Mouse (Mus musculus) hindbrain, embryonic 13.5 days (tissue): ENCODE measurements at regions not wholly inside any gene's neighbourhood (a gene's known extent, or its start where the extent isn't known, plus 50 kb on each side); places are given as distances from the start of the nearest gene placed in this dataset.

Experiments
- ATAC-seq: fragments of 200-750 bp; cut with Nextera tagmentation; 2 replicates; pipeline ENCODE4 v1.8.0; 2017; ENCODE audit warnings: moderate TSS enrichment; ENCODE audit not compliant: low FRiP score
- H3K27ac ChIP-seq: fragments of 300-500 bp; sonication (generic); 2 replicates; pipeline ENCODE4 v1.5.1; 2015; ENCODE audit warnings: inconsistent platforms, mild to moderate bottlenecking, moderate library complexity
- H3K27me3 ChIP-seq: fragments of 300-500 bp; sonication (generic); 2 replicates; pipeline ENCODE4 v1.6.1; 2015; ENCODE audit warnings: mild to moderate bottlenecking, inconsistent platforms
- H3K36me3 ChIP-seq: fragments of 300-500 bp; sonication (generic); 2 replicates; pipeline ENCODE4 v1.6.1; 2015; ENCODE audit warnings: mild to moderate bottlenecking, inconsistent platforms
- H3K4me1 ChIP-seq: fragments of 300-500 bp; sonication (generic); replicated peaks from 2 replicates; pipeline ENCODE4 v1.6.1; 2015; ENCODE audit warnings: inconsistent platforms
- H3K4me2 ChIP-seq: fragments of 300-500 bp; sonication (generic); 2 replicates; pipeline ENCODE4 v1.6.1; 2015; ENCODE audit warnings: inconsistent platforms, mild to moderate bottlenecking, moderate library complexity
- H3K4me3 ChIP-seq: fragments of 300-500 bp; sonication (generic); 2 replicates; pipeline ENCODE4 v1.5.1; 2015; ENCODE audit warnings: mild to moderate bottlenecking, inconsistent platforms
- H3K9ac ChIP-seq: fragments of 300-500 bp; sonication (generic); 2 replicates; pipeline ENCODE4 v1.6.1; 2015; ENCODE audit warnings: mild to moderate bottlenecking, inconsistent platforms
- H3K9me3 ChIP-seq: fragments of 300-500 bp; sonication (generic); 2 replicates; pipeline ENCODE4 v1.6.1; 2016; ENCODE audit warnings: inconsistent platforms
- WGBS: fragments of 180-500 bp; shearing (Covaris S2); methylation state at CpG from one replicate; pipeline ENCODE4 v1.1.7; 2015; 5-methylcytosine and 5-hydroxymethylcytosine counted together

DNA sequence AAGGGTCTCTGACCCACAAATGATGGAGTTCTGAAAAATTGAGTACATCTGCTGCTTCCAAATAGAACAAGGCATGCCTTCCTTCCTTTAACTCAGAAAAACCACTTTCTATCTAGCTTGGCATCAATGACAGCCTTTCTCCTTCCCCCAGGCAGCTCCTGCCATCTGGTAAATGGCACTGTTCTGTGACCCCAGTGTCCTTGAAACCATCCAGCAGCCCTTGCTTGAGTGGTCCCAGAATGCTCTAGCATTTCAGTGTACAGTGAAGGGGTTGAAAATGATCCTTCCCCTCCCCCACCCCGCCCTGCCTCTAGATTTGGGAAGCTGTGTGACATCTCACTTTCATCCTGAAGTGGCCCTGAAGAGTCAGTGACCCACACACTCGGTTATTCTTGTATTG lies 152.3 kb downstream of the Gm9817 start:
- ATAC-seq = no peak
- 84% methylated on average over 2 of the region's 2 CpGs for WGBS
- Histone ChIP-seq H3K4me1 (peaks cover 4% of the 10 kb centered on the region; the same call in 1 of the 2 replicates), H3K36me3 (no peaks in the 10 kb centered on the region), H3K27ac (no peak overlapping the region), H3K4me3 (no peak overlapping the region), H3K27me3 (no peaks in the 10 kb centered on the region), H3K9me3 (no peaks in the 10 kb centered on the region), H3K9ac (no peak overlapping the region), H3K4me2 (no peak overlapping the region)

DNA sequence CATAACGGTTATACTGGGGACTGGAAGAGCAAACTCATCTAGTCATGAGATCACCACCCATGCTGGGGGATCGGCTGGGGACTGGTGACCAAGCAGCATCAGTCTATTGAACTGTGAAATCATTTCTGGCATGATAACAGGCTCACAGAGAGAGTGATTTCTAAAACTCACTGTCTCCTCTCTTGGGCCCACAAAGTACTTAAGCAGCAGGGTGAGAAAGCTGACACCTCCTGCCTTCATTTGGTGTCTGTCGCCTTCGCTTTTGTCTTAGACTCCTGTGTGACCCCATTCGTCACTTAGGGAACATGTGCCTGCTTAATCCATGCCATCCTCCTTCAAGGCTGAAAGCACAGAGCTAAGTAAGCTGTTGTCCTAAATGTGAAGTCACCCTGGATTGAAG lies 154.3 kb upstream of the Mylip start:
- H3K4me2 ChIP-seq = no peak overlapping the region
- no peaks in the 10 kb centered on the region for H3K36me3 ChIP-seq
- no peak for ATAC-seq
- peaks cover 15% of the 10 kb centered on the region for H3K4me1 ChIP-seq
- H3K9me3 ChIP-seq = no peaks in the 10 kb centered on the region
- H3K27ac ChIP-seq = no peak overlapping the region
- H3K9ac ChIP-seq = no peak overlapping the region
- H3K4me3 ChIP-seq = no peak overlapping the region
- 47% methylated on average over 5 of the region's 5 CpGs for WGBS
- H3K27me3 ChIP-seq = no peaks in the 10 kb centered on the region

DNA sequence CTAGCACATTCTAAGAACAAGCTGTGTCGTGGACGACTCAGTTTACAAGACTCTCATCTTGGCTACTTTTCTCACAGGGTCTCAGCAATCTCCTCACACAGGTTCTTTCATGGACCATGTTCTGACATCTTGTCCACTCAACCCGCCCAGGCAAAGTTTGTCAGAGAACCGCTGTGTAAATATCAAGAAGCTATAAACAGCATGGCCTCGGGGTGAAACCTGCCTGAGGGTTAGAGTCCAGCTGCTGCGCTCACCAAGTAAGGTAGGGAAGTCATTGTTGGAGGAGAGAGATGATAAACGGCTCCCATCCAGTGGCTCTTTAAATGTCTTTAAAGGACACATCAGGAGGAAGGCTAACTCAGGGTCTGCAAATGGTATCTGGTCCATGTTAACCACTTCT lies 151.3 kb upstream of the Mylip start:
- H3K9me3 ChIP-seq = no peaks in the 10 kb centered on the region
- no peak overlapping the region for H3K9ac ChIP-seq
- WGBS = 90% methylated on average over 7 of the region's 7 CpGs
- H3K27me3 ChIP-seq = no peaks in the 10 kb centered on the region
- no peak for ATAC-seq
- H3K4me2 ChIP-seq = no peak overlapping the region
- no peak overlapping the region for H3K27ac ChIP-seq
- H3K4me3 ChIP-seq = no peak overlapping the region
- H3K36me3 ChIP-seq = no peaks in the 10 kb centered on the region
- H3K4me1 ChIP-seq = peaks cover 11% of the 10 kb centered on the region

DNA sequence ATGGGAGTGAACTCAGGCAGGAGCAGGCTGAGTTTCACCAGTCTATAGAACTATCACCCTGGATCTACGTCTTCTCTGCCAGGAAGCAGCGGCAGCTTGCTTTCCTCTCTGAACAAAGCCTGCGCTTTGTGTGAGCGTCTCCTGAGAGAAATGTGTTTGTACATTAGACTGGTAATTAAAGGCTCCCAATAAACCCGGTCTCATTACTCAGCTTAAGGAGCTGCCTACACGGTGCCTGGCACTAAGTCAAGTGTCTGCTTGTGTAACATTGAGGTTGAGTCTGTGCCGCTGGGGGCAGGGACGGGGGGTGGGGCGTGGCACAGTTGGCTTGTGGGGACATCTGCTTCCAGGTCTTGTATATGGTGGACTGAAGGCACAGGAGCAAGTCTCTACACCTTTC lies 150.4 kb upstream of the Mylip start:
- peaks cover 11% of the 10 kb centered on the region for H3K4me1 ChIP-seq
- no peak overlapping the region for H3K9ac ChIP-seq
- no peaks in the 10 kb centered on the region for H3K9me3 ChIP-seq
- peak; percentile 65 for ATAC-seq
- peak overlapping the region; percentile 79 for H3K27ac ChIP-seq
- H3K27me3 ChIP-seq = no peaks in the 10 kb centered on the region
- 55% methylated on average over 9 of the region's 9 CpGs for WGBS
- no peaks in the 10 kb centered on the region for H3K36me3 ChIP-seq
- H3K4me2 ChIP-seq = peak overlapping the region; percentile 21
- H3K4me3 ChIP-seq = no peak overlapping the region

DNA sequence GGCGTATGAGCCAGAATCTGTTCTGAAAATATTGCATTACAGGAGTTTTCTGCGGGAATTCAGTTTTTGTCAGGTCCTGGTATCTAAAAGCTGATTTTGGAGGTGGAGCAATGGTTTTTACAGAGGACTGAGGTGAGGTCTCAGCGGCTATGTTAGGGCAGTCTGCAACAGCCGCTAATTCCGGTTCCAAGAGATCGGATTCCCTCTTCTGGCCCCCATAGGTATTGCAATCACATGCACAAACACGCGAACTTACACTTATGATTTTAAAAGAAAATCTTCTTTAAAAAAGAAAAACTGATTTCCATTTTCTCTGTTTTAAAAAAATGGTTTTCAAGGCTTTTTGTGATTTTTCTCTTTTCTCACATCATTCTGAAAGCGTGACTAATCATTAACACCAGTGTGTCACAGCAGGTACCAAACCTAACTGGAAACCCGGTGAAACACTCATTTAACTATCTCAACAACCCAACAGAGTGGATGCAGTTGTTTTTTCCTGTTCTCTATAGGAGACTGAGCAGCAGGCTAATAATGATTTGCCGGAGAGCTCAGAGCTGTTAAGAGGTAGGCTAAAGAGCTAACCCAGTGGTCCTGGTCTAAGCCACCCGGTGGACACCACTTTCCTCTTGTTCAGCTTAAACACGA lies 149.4 kb upstream of the Mylip start:
- H3K9me3 ChIP-seq = no peaks in the 10 kb centered on the region
- 77% methylated on average over 13 of the region's 13 CpGs for WGBS
- no peak overlapping the region for H3K4me3 ChIP-seq
- ATAC-seq = no peak
- H3K27ac ChIP-seq = no peak overlapping the region
- H3K4me2 ChIP-seq = no peak overlapping the region
- H3K4me1 ChIP-seq = peaks cover 14% of the 10 kb centered on the region
- H3K36me3 ChIP-seq = no peaks in the 10 kb centered on the region
- H3K9ac ChIP-seq = no peak overlapping the region
- H3K27me3 ChIP-seq = no peaks in the 10 kb centered on the region

DNA sequence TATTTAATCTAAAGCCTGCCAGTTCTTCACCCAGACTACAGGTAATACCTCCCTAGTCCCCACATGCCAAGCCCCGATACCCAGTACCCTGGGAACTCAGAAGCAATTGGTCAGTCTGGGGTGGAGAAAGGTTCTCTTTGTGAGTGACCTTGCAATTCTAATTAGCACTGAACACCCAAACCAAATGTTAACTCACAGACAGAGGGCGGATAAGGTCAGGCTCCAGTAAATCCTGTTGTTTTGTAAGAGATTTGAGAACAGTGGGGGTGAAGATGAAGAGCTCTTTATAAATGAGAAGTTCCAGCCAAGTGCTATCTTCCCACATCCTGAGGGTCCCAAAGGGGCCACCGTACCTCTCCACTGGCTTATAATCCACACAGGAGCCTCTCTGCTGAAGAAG lies 147.3 kb upstream of the Mylip start:
- no peak overlapping the region for H3K27ac ChIP-seq
- ATAC-seq = no peak
- H3K9me3 ChIP-seq = no peaks in the 10 kb centered on the region
- WGBS = 68% methylated on average over 3 of the region's 3 CpGs
- no peak overlapping the region for H3K9ac ChIP-seq
- H3K27me3 ChIP-seq = no peaks in the 10 kb centered on the region
- no peak overlapping the region for H3K4me2 ChIP-seq
- H3K4me1 ChIP-seq = peaks cover 14% of the 10 kb centered on the region
- H3K36me3 ChIP-seq = no peaks in the 10 kb centered on the region
- H3K4me3 ChIP-seq = no peak overlapping the region

DNA sequence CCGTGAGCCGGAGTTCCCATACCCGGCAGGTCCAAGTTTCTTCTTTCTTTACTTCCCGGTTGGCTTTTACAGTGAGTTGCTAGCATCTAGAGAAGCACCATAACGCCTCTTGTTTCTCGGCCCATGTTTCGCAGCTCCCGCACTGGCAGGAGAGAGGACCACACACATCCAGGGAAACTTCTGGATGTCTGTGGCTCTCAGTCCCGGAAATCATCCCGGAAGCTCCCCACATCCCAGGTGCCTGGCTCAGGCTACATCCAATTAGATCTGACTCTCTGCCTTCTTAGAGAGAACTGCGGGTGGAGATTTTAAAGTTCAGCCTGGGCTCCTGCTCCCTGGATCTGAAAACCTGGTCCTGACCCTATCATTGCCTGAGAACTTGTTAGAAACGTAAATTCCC lies 146.8 kb upstream of the Mylip start:
- Histone ChIP-seq H3K4me2 (no peak overlapping the region), H3K4me1 (peaks cover 14% of the 10 kb centered on the region), H3K36me3 (no peaks in the 10 kb centered on the region), H3K9me3 (no peaks in the 10 kb centered on the region), H3K9ac (no peak overlapping the region), H3K4me3 (no peak overlapping the region), H3K27me3 (no peaks in the 10 kb centered on the region), H3K27ac (no peak overlapping the region)
- no peak for ATAC-seq
- WGBS = 84% methylated on average over 12 of the region's 12 CpGs

DNA sequence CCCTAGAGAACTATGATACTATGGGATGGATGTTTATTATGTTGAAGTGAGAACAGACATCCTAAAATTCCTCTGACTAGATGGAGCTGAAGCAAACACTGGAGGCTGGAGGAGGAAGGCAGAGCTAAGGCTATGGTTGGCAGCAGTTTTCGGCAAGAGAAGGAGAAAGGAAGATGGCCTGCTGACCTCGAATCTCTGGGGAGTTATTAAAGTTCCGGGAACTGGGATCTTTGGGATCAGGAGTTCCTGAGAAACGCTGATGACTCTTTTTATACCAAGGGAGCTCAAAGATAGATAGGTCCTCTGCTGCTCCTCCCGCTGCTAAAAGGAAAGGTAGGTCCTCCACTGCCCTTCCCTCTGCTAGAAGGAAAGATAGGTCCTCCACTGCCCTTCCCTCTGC lies 143.9 kb upstream of the Mylip start:
- no peak overlapping the region for H3K4me3 ChIP-seq
- peaks cover 8% of the 10 kb centered on the region; the same call in 1 of the 2 replicates for H3K4me1 ChIP-seq
- 64% methylated on average over 5 of the region's 5 CpGs for WGBS
- H3K27ac ChIP-seq = no peak overlapping the region
- H3K27me3 ChIP-seq = no peaks in the 10 kb centered on the region
- H3K4me2 ChIP-seq = no peak overlapping the region
- H3K9me3 ChIP-seq = no peaks in the 10 kb centered on the region
- no peak for ATAC-seq
- H3K36me3 ChIP-seq = no peaks in the 10 kb centered on the region
- H3K9ac ChIP-seq = no peak overlapping the region

DNA sequence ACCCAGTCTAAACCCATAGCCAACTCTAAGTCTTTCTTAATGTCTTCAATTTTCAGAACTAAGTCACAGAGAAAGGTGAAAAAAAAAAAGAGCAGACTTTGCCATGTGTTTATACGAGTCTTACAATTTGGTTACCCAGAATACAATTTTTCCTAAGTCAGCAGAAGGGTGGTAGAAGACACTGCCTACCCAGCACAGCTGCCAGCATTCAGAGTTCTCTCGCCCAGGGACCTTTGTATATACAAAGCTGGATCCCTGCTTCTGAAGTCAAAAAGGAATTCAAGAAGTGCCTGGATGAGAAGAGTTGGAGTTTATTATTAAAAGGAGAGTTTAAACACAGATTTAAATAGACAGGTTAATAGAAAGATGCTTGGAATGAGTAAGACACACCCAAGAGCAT lies 143.2 kb upstream of the Mylip start:
- Histone ChIP-seq H3K27ac (no peak overlapping the region), H3K27me3 (no peaks in the 10 kb centered on the region), H3K4me3 (no peak overlapping the region), H3K4me1 (peaks cover 8% of the 10 kb centered on the region; the same call in 1 of the 2 replicates), H3K9ac (no peak overlapping the region), H3K36me3 (no peaks in the 10 kb centered on the region), H3K4me2 (no peak overlapping the region), H3K9me3 (no peaks in the 10 kb centered on the region)
- whole genome bisulfite sequencing = 70% methylated on average over 2 of the region's 2 CpGs
- ATAC-seq = no peak

DNA sequence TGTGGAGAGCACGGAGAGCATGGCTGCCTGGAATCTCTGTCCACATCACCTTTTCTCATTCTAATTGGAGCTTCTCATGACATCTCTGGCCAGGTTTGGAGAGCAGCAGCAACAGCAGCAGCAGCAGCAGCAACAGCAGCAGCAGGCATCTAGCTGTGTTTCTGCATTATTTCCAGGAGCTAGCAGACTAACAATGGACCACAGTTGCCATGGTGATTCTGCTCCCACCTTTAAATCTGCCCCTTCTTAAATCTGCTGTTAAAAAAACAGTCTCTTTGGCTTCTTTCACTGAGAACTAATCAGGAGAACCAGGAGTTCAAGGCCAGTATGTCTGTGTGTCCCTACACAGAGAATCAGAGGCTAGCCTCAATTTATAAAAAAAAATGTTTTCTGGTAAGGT lies 139.5 kb upstream of the Mylip start:
- WGBS = 43% methylated on average over 1 of the region's 1 CpGs
- H3K4me2 ChIP-seq = no peak overlapping the region
- no peaks in the 10 kb centered on the region for H3K27me3 ChIP-seq
- no peak overlapping the region for H3K9ac ChIP-seq
- no peak overlapping the region for H3K27ac ChIP-seq
- H3K36me3 ChIP-seq = no peaks in the 10 kb centered on the region
- no peak for ATAC-seq
- no peaks in the 10 kb centered on the region for H3K9me3 ChIP-seq
- no peak overlapping the region for H3K4me3 ChIP-seq
- peaks cover 6% of the 10 kb centered on the region; the same call in 1 of the 2 replicates for H3K4me1 ChIP-seq

DNA sequence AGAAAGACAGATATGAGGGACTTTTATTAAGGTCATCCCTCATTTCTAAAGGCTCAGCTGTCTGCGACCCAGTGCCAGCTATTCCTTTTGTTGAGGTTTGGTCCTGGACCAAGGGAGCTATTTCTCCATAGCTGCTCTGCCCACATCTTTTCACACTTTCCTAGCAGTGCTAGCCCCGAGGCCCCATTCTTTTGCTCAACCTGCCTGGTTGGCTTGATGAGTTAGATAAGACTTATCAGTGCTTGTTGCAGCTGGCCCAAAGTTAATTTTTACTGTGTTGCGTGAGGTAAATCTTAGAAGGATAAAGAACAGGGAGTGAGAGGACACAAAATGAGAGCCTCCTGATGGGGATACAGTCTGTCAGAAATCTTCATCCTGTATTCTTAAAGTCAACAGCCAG lies 138.5 kb upstream of the Mylip start:
- Histone ChIP-seq H3K4me3 (no peak overlapping the region), H3K27ac (no peak overlapping the region), H3K9me3 (no peaks in the 10 kb centered on the region), H3K4me2 (no peak overlapping the region), H3K36me3 (no peaks in the 10 kb centered on the region), H3K4me1 (peaks cover 8% of the 10 kb centered on the region), H3K9ac (no peak overlapping the region), H3K27me3 (no peaks in the 10 kb centered on the region)
- ATAC-seq = no peak
- 75% methylated on average over 3 of the region's 3 CpGs for WGBS

DNA sequence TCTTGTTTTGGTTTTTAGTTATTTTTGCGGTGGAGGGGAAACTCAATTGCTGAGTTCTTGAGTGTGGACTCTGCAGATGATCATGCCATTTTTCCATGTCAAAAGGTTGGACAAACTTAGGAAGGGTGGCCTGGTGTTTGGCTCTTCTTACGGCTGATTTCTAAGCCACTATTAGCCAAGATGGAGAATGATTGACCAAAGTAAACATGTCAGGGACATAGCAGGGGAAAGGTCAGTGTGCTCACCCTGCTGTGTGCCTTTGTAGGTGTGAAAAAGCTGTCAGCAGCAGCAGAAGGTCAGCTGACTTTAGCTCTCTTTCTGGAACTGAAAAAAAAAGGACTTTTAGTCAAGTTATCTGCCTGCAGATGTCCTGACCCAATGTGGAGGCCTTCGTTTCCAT lies 137.4 kb upstream of the Mylip start:
- H3K9me3 ChIP-seq = no peaks in the 10 kb centered on the region
- H3K4me1 ChIP-seq = peaks cover 8% of the 10 kb centered on the region
- H3K27me3 ChIP-seq = no peaks in the 10 kb centered on the region
- 60% methylated on average over 3 of the region's 3 CpGs for WGBS
- H3K27ac ChIP-seq = no peak overlapping the region
- no peak overlapping the region for H3K4me3 ChIP-seq
- H3K4me2 ChIP-seq = no peak overlapping the region
- no peak overlapping the region for H3K9ac ChIP-seq
- ATAC-seq = no peak
- no peaks in the 10 kb centered on the region for H3K36me3 ChIP-seq

DNA sequence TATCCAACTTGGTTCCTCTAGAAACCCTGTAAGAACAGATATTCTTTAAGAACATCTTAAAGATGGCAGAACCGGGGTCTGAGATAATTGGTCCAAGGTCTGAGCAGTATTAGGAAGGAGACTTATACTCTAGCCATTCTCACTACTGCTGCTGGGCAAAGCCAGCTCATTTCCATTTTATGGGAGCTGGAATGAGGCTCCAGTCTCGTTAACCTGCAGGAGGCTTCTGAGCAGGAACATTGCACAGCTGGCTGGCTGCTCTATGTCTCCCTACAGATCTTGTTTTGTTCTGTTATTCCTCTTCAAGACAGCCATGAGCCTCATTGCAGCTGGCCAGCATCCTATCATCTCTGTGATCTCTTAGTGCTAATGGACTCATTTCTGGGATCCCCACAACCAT lies 136.3 kb upstream of the Mylip start:
- no peaks in the 10 kb centered on the region for H3K36me3 ChIP-seq
- no peak overlapping the region for H3K4me2 ChIP-seq
- H3K27ac ChIP-seq = no peak overlapping the region
- 51% methylated on average over 2 of the region's 2 CpGs for WGBS
- no peak overlapping the region for H3K9ac ChIP-seq
- no peak overlapping the region for H3K4me3 ChIP-seq
- ATAC-seq = no peak
- no peaks in the 10 kb centered on the region for H3K9me3 ChIP-seq
- H3K27me3 ChIP-seq = no peaks in the 10 kb centered on the region
- peaks cover 8% of the 10 kb centered on the region for H3K4me1 ChIP-seq
